ENCODE assay signal across 8 mouse cellular contexts in genomic region chr4:145361065-145361464, GRCm38 (mm10). TPM values are rescaled to one million over a fixed set of nuclear protein-coding genes. Genes with fewer than 3 reads are reported as not detected.
DNase-seq lines count a peak whose midpoint lies in the region; ATAC-seq lines count a peak whose summit lies in the region.

No protein-coding gene starts in this region.

- H3K4me3 ChIP-seq in intestine, embryonic 14.5 days (ENCODE audit: low read depth, low read length): no peak overlapping the region
- H3K4me3 ChIP-seq in midbrain, embryonic 15.5 days: no peak overlapping the region

- H3K36me3 ChIP-seq in intestine, embryonic 14.5 days (ENCODE audit: control insufficient read depth, insufficient read depth, low read length): no peaks in the 10 kb centered on the region
- H3K36me3 ChIP-seq in midbrain, embryonic 15.5 days (replicated peaks): no peaks in the 10 kb centered on the region

- peak; percentile 83 for DNase-seq in CD4-positive helper T cell, adult 2 months (ENCODE audit: low read depth, low spot score)
- DNase-seq in CD8-positive naive resting alpha-beta T cell, adult 2 months (ENCODE audit: low read depth in 2 of 2, low spot score in 2 of 2): peak; percentile 32 to 38
- peak; percentile 63 for DNase-seq in intestine, embryonic 14.5 days (ENCODE audit: low spot score)
- peak; percentile 83 for DNase-seq in naive thymus-derived CD4-positive, alpha-beta T cell, adult 2 months (ENCODE audit: low read depth)
- no peak for DNase-seq in right cerebral cortex, adult 18-20 months
- DNase-seq in left cerebral cortex, adult 11 months (ENCODE audit: low spot score): no peak
- DNase-seq in layer of hippocampus, postnatal 10 days (ENCODE audit: low spot score in 2 of 2): no peak

- peak; percentile 90 for ATAC-seq in intestine, embryonic 14.5 days (replicated peaks; ENCODE audit: low FRiP score, low TSS enrichment, low read depth)
- ATAC-seq in midbrain, embryonic 15.5 days (replicated peaks): no peak

- 3% methylated on average over 12 of the region's 12 CpGs for WGBS in intestine, embryonic 14.5 days
- WGBS in midbrain, embryonic 15.5 days: 36% methylated on average over 12 of the region's 12 CpGs

- H3K27ac ChIP-seq in intestine, embryonic 14.5 days (ENCODE audit: low read depth): no peak overlapping the region
- no peak overlapping the region for H3K27ac ChIP-seq in midbrain, embryonic 15.5 days

- H3K9ac ChIP-seq in intestine, embryonic 14.5 days (ENCODE audit: low read length): no peak overlapping the region
- no peak overlapping the region for H3K9ac ChIP-seq in midbrain, embryonic 15.5 days

- no peaks in the 10 kb centered on the region for H3K9me3 ChIP-seq in intestine, embryonic 14.5 days (ENCODE audit: control insufficient read depth, low read length)
- no peaks in the 10 kb centered on the region; the same call in 1 of the 2 replicates for H3K9me3 ChIP-seq in midbrain, embryonic 15.5 days

- peak overlapping the region; percentile 33 for H3K4me2 ChIP-seq in intestine, embryonic 14.5 days (ENCODE audit: low read length)
- no peak overlapping the region for H3K4me2 ChIP-seq in midbrain, embryonic 15.5 days

- H3K4me1 ChIP-seq in intestine, embryonic 14.5 days (replicated peaks; ENCODE audit: control insufficient read depth, insufficient read depth, low read length): no peaks in the 10 kb centered on the region
- no peaks in the 10 kb centered on the region for H3K4me1 ChIP-seq in midbrain, embryonic 15.5 days

- no peaks in the 10 kb centered on the region for H3K27me3 ChIP-seq in intestine, embryonic 14.5 days (replicated peaks; ENCODE audit: control insufficient read depth, insufficient read depth, low read length)
- no peaks in the 10 kb centered on the region for H3K27me3 ChIP-seq in midbrain, embryonic 15.5 days (replicated peaks)

RNA-seq across cellular contexts. Expression of gene Tnfrsf8, which starts 46.1 kb away (rescaled TPM):
- 0.08 TPM in 1 of 2 replicates, not detected in the other for polyA plus RNA-seq in intestine, embryonic 14.5 days (2014; fragmentation: Nextera tagmentation; extraction: Ambion mirVana)
- under 1 TPM; 0.47 to 0.73 TPM for total RNA-seq in layer of hippocampus, postnatal 10 days (2021)
- polyA plus RNA-seq in midbrain, embryonic 15.5 days (2015; fragmentation: Nextera tagmentation; extraction: Ambion mirVana): 0.52 and 0.67 TPM in 2 replicates

Comparison
In these comparisons a context has a peak if more than half of its experiments do, and no peak if none do; other contexts are left out.
1. DNase-seq: peak in CD4-positive helper T cell, adult 2 months (single experiment), CD8-positive naive resting alpha-beta T cell, adult 2 months (2 of 2), intestine, embryonic 14.5 days (single experiment) and naive thymus-derived CD4-positive, alpha-beta T cell, adult 2 months (single experiment); none in right cerebral cortex, adult 18-20 months (single experiment), left cerebral cortex, adult 11 months (single experiment) and layer of hippocampus, postnatal 10 days (0 of 2).